Mouse (Mus musculus) heart, postnatal 0 days (tissue): ENCODE results near the gene 4932414N04Rik.

ENCODE experiments used
- CTCF ChIP-seq: IDR thresholded peaks from 2 replicates; pipeline ENCODE4 v1.5.1; 2016; ENCODE audit warnings: antibody characterized with exemption, control low read depth, low read depth
- EP300 ChIP-seq: IDR thresholded peaks from 2 replicates; pipeline ENCODE4 v1.6.1; 2016; ENCODE audit warnings: antibody characterized with exemption, low read depth

GRCm38 (mm10) chr2:68732216-68732615 lies 75.9 kb downstream of the 4932414N04Rik start:
- TF ChIP-seq CTCF (no peak), EP300 (no peak)
